Mouse (Mus musculus): ENCODE results near the gene Stam2. TPM values are rescaled to one million over a fixed set of nuclear protein-coding genes. Genes with fewer than 3 reads are reported as not detected.

Gene Stam2
- 10 to 100 TPM; 23.3 to 23.4 TPM for total RNA-seq (2021)
- long read RNA-seq, experiment 1, full-length matches to known transcripts: 15 of 20 reads
- long read RNA-seq, experiment 1, partial matches to known transcripts: 1 of 20 reads
- long read RNA-seq, experiment 1, other reads (novel, unspliced or antisense): 4 of 20 reads
- long read RNA-seq, experiment 2, full-length matches to known transcripts: 19 of 26 reads
- long read RNA-seq, experiment 2, partial matches to known transcripts: 1 of 26 reads
- long read RNA-seq, experiment 2, other reads (novel, unspliced or antisense): 6 of 26 reads

GRCm38 (mm10) chr2:52742256-52743158, at the start of gene Stam2:
Gene Stam2, minus strand, starts transcription at chr2:52742281.
- intact Hi-C loops (cut with DNase I): loop anchor here (10.0 kb wide), 1 partner anchor 452 kb away; the partner anchor contains the start of genes Arl6ip6 and Prpf40a
- DNase-seq: peak; percentile 90 to 91

GRCm38 (mm10) chr2:52785106-52785721, 43.1 kb upstream of the Stam2 start:
- intact Hi-C loops (cut with DNase I): no loop called here
- DNase-seq: peak; percentile 12 to 40

DNA sequence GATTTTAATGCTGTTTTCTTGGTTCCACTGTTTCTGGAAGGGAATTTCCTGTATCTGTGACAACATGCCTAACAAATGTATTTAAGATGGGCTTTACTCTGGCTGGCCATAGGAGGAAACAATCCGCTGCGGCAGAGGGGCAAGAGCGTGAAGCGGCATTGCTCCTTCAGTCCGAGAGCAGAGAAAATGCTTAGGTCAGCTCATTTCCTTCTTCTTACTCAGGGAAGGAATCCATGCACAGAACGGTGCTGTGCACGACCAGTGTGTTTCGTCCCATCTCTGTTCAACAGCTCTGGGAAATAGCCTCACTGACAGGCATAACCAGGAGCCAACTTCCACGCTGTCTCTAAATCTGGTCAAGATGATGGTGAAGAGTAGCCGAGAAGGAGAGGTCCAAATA, 37.9 kb upstream of the Stam2 start:
- intact Hi-C loops (cut with DNase I): no loop called here
- no peak for DNase-seq

GRCm38 (mm10) chr2:52779381-52779780, 37.3 kb upstream of the Stam2 start:
- peak; percentile 48 to 57 for DNase-seq
- intact Hi-C loops (cut with DNase I): no loop called here

DNA sequence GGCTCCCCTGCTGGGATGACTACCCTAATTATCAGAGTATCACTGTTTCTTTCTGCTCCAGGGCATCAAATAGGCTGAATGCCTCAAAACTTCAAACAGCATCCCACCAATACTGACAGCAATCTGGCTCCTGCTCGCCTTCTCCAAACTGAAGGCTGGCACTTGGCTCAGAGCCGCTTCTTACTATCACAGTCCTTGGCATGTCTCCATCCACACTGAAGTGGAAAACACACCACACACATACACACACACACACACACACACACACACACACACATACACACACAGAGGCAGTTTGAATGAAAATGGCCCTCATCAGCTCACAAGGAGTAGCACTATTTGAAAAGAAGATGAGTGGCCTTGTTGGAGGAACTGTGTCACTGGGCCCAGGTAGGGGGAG, 35.8 kb upstream of the Stam2 start:
- intact Hi-C loops (cut with DNase I): no loop called here
- DNase-seq: peak in 1 of 2 experiments; percentile 26

- no peak for DNase-seq
- intact Hi-C loops (cut with DNase I): no loop called here
Observed at GRCm38 (mm10) chr2:52774373-52774772, 32.3 kb upstream of the Stam2 start.

DNA sequence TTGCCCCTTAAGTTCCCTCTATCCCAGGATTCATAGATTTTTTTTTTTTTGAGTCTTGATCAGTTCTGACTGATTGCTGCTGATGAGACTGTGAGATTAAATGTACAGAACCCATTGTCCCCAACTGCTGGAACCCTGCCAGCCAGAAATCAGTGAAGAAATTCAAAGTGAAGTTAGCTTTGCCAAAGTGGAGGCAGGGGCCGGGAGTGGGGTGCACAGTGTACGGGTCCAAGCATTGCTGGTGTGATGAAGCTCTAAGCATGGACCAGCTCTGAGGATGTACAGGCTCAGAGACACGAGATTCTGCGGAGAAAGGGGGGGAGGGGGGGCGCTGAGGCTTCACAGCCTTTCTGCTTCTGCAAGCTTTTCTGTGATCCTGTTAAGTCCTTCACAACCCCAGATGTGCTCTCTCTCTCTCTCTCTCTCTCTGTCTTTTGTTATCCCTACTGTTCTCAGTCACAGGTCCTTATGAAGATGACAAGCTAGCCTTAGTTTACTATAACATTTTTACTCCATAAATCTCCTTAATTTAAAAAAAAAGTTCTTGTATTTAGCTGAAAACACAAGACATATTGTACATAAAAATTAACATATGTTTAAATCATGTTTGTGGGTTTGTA, 30.8 kb upstream of the Stam2 start:
- intact Hi-C loops (cut with DNase I): no loop called here
- no peak for DNase-seq

DNA sequence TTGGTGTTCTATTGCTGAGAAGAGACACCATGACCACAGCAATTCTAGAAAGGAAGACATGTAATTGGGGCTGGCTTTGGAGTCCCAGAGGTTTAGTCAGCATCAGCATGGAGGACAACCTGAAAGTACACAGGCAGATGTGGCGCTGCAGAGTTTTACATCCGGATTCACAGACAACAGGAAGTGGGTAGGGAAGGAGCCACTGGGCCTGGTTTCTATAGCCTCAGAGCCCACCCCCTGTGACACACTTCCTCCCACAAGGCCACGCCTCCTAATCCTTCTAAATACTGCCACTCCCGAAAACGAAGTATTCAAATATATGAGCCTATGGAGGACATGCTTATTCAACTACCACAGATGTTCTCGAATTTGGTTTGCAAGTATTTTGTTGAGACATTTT, 23.0 kb upstream of the Stam2 start:
- intact Hi-C loops (cut with DNase I): no loop called here
- no peak for DNase-seq

GRCm38 (mm10) chr2:52763891-52764290, 21.8 kb upstream of the Stam2 start:
- no peak for DNase-seq
- intact Hi-C loops (cut with DNase I): loop anchor here (1.0 to 5.0 kb wide), 4 partner anchors 93 to 319 kb away; partner anchors contain the start of gene Fmnl2

- intact Hi-C loops (cut with DNase I): loop anchor here (1.0 to 5.0 kb wide), 4 partner anchors 94 to 320 kb away; partner anchors contain the start of gene Fmnl2
- DNase-seq: peak; percentile 81 to 86
Observed at GRCm38 (mm10) chr2:52763040-52763736, 21.1 kb upstream of the Stam2 start.

GRCm38 (mm10) chr2:52762529-52762928, 20.4 kb upstream of the Stam2 start:
- DNase-seq: no peak
- intact Hi-C loops (cut with DNase I): loop anchor here (2.0 to 5.0 kb wide), 3 partner anchors 95 to 244 kb away; partner anchors contain the start of gene Fmnl2

- intact Hi-C loops (cut with DNase I): loop anchor here (10.0 kb wide), 1 partner anchor 1356 kb away; no protein-coding TSS in a partner anchor
- peak; percentile 46 to 68 for DNase-seq
Observed at GRCm38 (mm10) chr2:52758627-52759026, 16.5 kb upstream of the Stam2 start.

GRCm38 (mm10) chr2:52756691-52757090, 14.6 kb upstream of the Stam2 start:
- peak in 1 of 2 experiments; percentile 35 for DNase-seq
- intact Hi-C loops (cut with DNase I): loop anchor here (1.0 to 10.0 kb wide), 3 partner anchors 329 to 1358 kb away; no protein-coding TSS in a partner anchor

DNA sequence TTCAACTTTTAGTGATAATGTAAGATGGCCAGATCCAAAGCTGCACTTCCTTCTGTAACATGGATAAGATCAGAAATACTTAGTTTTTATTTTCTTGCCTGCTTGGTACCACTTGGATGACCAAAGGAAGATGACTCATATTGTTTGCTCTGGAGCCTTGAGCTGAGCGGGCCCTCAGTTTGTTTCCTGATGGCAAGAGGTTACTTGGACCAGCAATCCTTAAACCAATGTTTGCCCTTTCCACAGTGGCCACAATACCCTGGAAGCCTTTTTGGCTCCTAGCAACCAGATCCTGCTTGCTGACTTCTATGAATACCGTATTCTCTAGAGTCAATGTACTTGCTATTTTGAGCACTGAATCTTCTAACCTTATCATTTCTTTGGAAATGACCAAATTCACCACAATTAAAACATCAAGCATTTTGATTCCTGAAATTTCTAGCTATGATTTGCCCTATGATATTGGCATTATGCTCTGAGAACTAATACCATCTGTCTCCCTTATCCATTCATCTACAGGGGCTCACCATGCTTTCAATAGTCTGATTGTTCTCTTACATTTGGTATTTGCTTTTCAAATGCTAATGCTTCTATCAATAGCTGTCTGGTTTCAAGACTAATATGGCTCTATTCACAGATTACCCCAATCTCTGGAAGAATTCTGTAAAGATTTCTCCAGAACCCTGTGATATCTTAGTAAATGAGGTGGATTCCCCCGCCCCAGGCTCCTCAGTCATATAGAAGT, 11.7 kb upstream of the Stam2 start:
- no peak for DNase-seq
- intact Hi-C loops (cut with DNase I): loop anchor here (10.0 kb wide), 1 partner anchor 1361 kb away; no protein-coding TSS in a partner anchor

DNA sequence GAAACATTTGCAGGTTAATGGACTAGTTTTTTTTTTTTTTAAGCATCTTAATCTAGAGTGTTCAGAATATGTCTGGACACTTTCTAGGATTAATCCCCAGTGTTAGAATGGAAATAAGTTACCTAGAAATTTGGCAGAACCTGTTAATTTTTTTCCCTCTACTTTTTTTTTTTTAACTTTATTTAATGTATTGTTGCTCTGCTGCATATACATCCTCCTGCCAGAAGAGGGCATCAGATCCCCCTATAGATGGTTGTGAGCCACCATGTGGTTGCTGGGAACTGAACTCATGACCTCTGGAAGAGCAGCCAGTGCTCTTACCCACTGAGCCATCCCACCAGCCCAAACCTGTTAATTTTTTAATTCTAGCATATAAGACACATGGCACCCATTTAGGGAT, 2.0 kb upstream of the Stam2 start:
- intact Hi-C loops (cut with DNase I): loop anchor here (10.0 kb wide), 1 partner anchor 451 kb away; the partner anchor contains the start of genes Arl6ip6 and Prpf40a
- no peak for DNase-seq

GRCm38 (mm10) chr2:52741681-52742255, 313 bp downstream of the Stam2 start:
- peak in 1 of 2 experiments; percentile 82 for DNase-seq
- intact Hi-C loops (cut with DNase I): loop anchor here (10.0 kb wide), 1 partner anchor 453 kb away; the partner anchor contains the start of genes Arl6ip6 and Prpf40a

GRCm38 (mm10) chr2:52740596-52740995, 1.5 kb downstream of the Stam2 start:
- intact Hi-C loops (cut with DNase I): loop anchor here (10.0 kb wide), 1 partner anchor 454 kb away; the partner anchor contains the start of genes Arl6ip6 and Prpf40a
- DNase-seq: no peak

- intact Hi-C loops (cut with DNase I): no loop called here
- no peak for DNase-seq
Observed at GRCm38 (mm10) chr2:52734504-52734903, 7.6 kb downstream of the Stam2 start.
